Comparison of ENCODE assay signal across 18 mouse cellular contexts in the genomic region with DNA sequence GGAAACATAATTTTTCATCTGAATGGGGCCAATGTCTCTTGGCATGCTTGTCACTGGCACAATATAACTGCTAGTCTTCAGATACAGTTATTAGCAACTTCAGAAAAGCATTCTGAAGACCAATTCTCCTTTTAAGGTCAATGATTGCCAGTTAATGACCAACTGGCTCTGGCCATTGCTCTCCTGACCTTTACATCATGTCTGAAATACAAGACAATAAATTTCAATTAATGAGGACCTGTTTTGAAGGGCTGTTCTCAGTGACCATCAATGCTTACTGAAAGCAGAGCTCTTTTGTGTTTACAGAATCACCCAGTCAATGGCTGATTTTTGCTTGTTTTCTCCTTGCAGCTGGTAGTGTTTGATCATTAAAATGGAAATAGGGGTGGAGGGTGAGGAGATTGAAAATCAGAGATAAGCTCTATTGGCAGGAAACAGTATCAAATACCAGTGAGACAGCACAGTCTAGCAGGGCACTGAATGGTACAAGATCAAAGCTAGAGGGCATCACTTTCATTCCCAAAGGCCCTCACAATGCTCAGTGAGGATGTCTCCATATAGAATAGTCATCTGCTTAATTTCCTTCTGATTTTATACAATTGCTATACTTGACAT.
DNase-seq lines count a peak whose midpoint lies in the region; ATAC-seq and TF ChIP-seq lines count a peak whose summit lies in the region.
"Had no signal": no experiment of that assay in that cellular context is flagged by ENCODE, and none has a peak within 500 bp of the region (broad histone marks: within the 10 kb centered on the region; RNA-seq: fewer than 3 reads in every experiment).

No protein-coding gene starts in this region.

- H3K4me3 ChIP-seq in kidney, adult 2 months (ENCODE audit: insufficient read depth, low read depth, low read length): no peak overlapping the region
- no peak overlapping the region for H3K4me3 ChIP-seq in midbrain, embryonic 13.5 days (replicated peaks)
- H3K4me3 ChIP-seq in midbrain, embryonic 10.5 days: no peak overlapping the region
- no peak overlapping the region for H3K4me3 ChIP-seq in stomach, postnatal 0 days (ENCODE audit: low read depth, low read length)
- H3K4me3 ChIP-seq: embryonic facial prominence, embryonic 12.5 days; heart, adult 2 months; hindbrain, embryonic 10.5 days; limb, embryonic 12.5 days; megakaryocyte, embryonic 14.5 days had no signal

- no peaks in the 10 kb centered on the region for H3K27me3 ChIP-seq in kidney, adult 2 months (replicated peaks; ENCODE audit: control insufficient read depth, insufficient read depth, low read length)
- no peaks in the 10 kb centered on the region for H3K27me3 ChIP-seq in midbrain, embryonic 13.5 days
- no peaks in the 10 kb centered on the region for H3K27me3 ChIP-seq in midbrain, embryonic 10.5 days (ENCODE audit: low read depth, poor library complexity, severe bottlenecking)
- no peaks in the 10 kb centered on the region for H3K27me3 ChIP-seq in stomach, postnatal 0 days (ENCODE audit: control insufficient read depth, insufficient read depth, low read length)
- H3K27me3 ChIP-seq: embryonic facial prominence, embryonic 12.5 days; limb, embryonic 12.5 days; megakaryocyte, embryonic 14.5 days had no signal

- no peak for ATAC-seq in midbrain, embryonic 13.5 days
- ATAC-seq in stomach, postnatal 0 days (ENCODE audit: low FRiP score, low TSS enrichment): no peak
- ATAC-seq: lung, postnatal 0 days had no signal

- TF ChIP-seq EP300 in stomach, postnatal 0 days (optimal IDR thresholded peaks at IDR 0.05): no peak

- H3K4me2 ChIP-seq in midbrain, embryonic 13.5 days (replicated peaks): no peak overlapping the region
- no peak overlapping the region for H3K4me2 ChIP-seq in stomach, postnatal 0 days (replicated peaks; ENCODE audit: low read depth)
- H3K4me2 ChIP-seq: embryonic facial prominence, embryonic 12.5 days; limb, embryonic 12.5 days had no signal

- H3K36me3 ChIP-seq in kidney, adult 2 months (ENCODE audit: control insufficient read depth, insufficient read depth, low read length): no peaks in the 10 kb centered on the region
- H3K36me3 ChIP-seq in midbrain, embryonic 13.5 days: no peaks in the 10 kb centered on the region
- H3K36me3 ChIP-seq in midbrain, embryonic 10.5 days: no peaks in the 10 kb centered on the region
- no peaks in the 10 kb centered on the region for H3K36me3 ChIP-seq in stomach, postnatal 0 days (ENCODE audit: control insufficient read depth, insufficient read depth, low read length)
- H3K36me3 ChIP-seq: embryonic facial prominence, embryonic 12.5 days; hindbrain, embryonic 10.5 days; limb, embryonic 12.5 days had no signal

- DNase-seq in embryo, embryonic 10.5 days (ENCODE audit: low spot score): peak; percentile 22
- no peak for DNase-seq in embryo, embryonic 10 days (ENCODE audit: low spot score)
- peak; percentile 66 for DNase-seq in kidney, adult 2 months
- DNase-seq in kidney, postnatal 4 days: no peak
- no peak for DNase-seq in midbrain, embryonic 10.5 days (ENCODE audit: low spot score)
- DNase-seq in naive thymus-derived CD4-positive, alpha-beta T cell, adult 2 months (ENCODE audit: low read depth): peak; percentile 35
- no peak for DNase-seq in stomach, postnatal 0 days (ENCODE audit: low spot score)
- DNase-seq: adrenal gland, postnatal 14 days; cerebellum, adult 18-20 months; heart, adult 2 months; layer of hippocampus, adult 9-11 months had no signal

- TF ChIP-seq POLR2A in kidney, adult 2 months (IDR thresholded peaks at IDR 0.05; ENCODE audit: low read depth, low read length): no peak

- H3K9ac ChIP-seq in midbrain, embryonic 13.5 days (replicated peaks): no peak overlapping the region
- no peak overlapping the region for H3K9ac ChIP-seq in stomach, postnatal 0 days (ENCODE audit: low read length)
- H3K9ac ChIP-seq: embryonic facial prominence, embryonic 12.5 days; limb, embryonic 12.5 days; liver, embryonic 14.5 days had no signal

- peak overlapping the region; percentile 69; the same call in 1 of the 2 replicates for H3K27ac ChIP-seq in kidney, adult 2 months (ENCODE audit: insufficient read depth, low read depth, low read length)
- H3K27ac ChIP-seq in midbrain, embryonic 13.5 days: 0 out of 2 replicates have a peak overlapping the region, but pooled peaks have one; percentile 16
- H3K27ac ChIP-seq in midbrain, embryonic 10.5 days (replicated peaks): no peak overlapping the region
- no peak overlapping the region; the same call in 1 of the 2 replicates for H3K27ac ChIP-seq in stomach, postnatal 0 days (replicated peaks)
- H3K27ac ChIP-seq: embryonic facial prominence, embryonic 12.5 days; heart, adult 2 months; hindbrain, embryonic 10.5 days; liver, embryonic 14.5 days had no signal

- H3K9me3 ChIP-seq in midbrain, embryonic 13.5 days: no peaks in the 10 kb centered on the region
- H3K9me3 ChIP-seq in midbrain, embryonic 10.5 days (replicated peaks): no peaks in the 10 kb centered on the region
- H3K9me3 ChIP-seq in stomach, postnatal 0 days (ENCODE audit: control insufficient read depth, low read length): no peaks in the 10 kb centered on the region
- H3K9me3 ChIP-seq: embryonic facial prominence, embryonic 12.5 days; hindbrain, embryonic 10.5 days; limb, embryonic 12.5 days; megakaryocyte, embryonic 14.5 days had no signal

- H3K4me1 ChIP-seq in kidney, adult 2 months (ENCODE audit: control insufficient read depth, insufficient read depth, low read length): peaks cover 23% of the 10 kb centered on the region
- H3K4me1 ChIP-seq in midbrain, embryonic 13.5 days (replicated peaks): peaks cover 36% of the 10 kb centered on the region
- H3K4me1 ChIP-seq in midbrain, embryonic 10.5 days: peaks cover 24% of the 10 kb centered on the region
- 0 out of 2 replicates have a peak, but pooled peaks cover 3% of the 10 kb centered on the region for H3K4me1 ChIP-seq in stomach, postnatal 0 days (replicated peaks; ENCODE audit: control insufficient read depth, insufficient read depth)

- TF ChIP-seq CTCF in kidney, adult 2 months (conservative IDR thresholded peaks at IDR 0.05; ENCODE audit: insufficient read depth, insufficient read length, low read depth, low read length): no peak
- TF ChIP-seq CTCF in stomach, postnatal 0 days (IDR thresholded peaks at IDR 0.05; ENCODE audit: low read depth): no peak

Comparison
In these comparisons a context has a peak if more than half of its experiments do, and no peak if none do; other contexts are left out.
1. DNase-seq: peak in embryo, embryonic 10.5 days (single experiment), kidney, adult 2 months (single experiment) and naive thymus-derived CD4-positive, alpha-beta T cell, adult 2 months (single experiment); none in embryo, embryonic 10 days (single experiment), kidney, postnatal 4 days (0 of 2), midbrain, embryonic 10.5 days (single experiment) and stomach, postnatal 0 days (single experiment).
2. H3K27ac ChIP-seq: peak in kidney, adult 2 months (single experiment) and midbrain, embryonic 13.5 days (single experiment); none in midbrain, embryonic 10.5 days (single experiment) and stomach, postnatal 0 days (single experiment).